Mouse (Mus musculus): ENCODE data around the gene Dmap1.

- TF ChIP-seq CTCF (IDR thresholded peaks at IDR 0.05) (no peak), EP300 (IDR thresholded peaks at IDR 0.05) (no peak)
Measured at GRCm38 (mm10) chr4:117724112-117724511, 42.0 kb upstream of the Dmap1 start, which contains the start of gene Gm12845.
